Mouse (Mus musculus) midbrain, embryonic 10.5 days (tissue): ENCODE results near the gene Nfasc. TPM values are rescaled to one million over a fixed set of nuclear protein-coding genes. Genes with fewer than 3 reads are reported as not detected.

Experiments
- DNase-seq: peaks from one replicate; pipeline ENCODE4 v3.0.0-alpha.2; 2017; ENCODE audit warnings: low spot score
- H3K27ac ChIP-seq: fragments of 300-500 bp; sonication (generic); replicated peaks from 2 replicates; pipeline ENCODE4 v1.5.1; 2016; ENCODE audit warnings: mild to moderate bottlenecking
- H3K27me3 ChIP-seq: fragments of 300-500 bp; sonication (generic); 2 replicates; pipeline ENCODE4 v1.6.1; 2016; ENCODE audit warnings: low read depth, mild to moderate bottlenecking; ENCODE audit not compliant: poor library complexity, severe bottlenecking
- H3K36me3 ChIP-seq: fragments of 300-500 bp; sonication (generic); 2 replicates; pipeline ENCODE4 v1.6.1; 2016; ENCODE audit warnings: mild to moderate bottlenecking, moderate library complexity
- H3K4me1 ChIP-seq: fragments of 300-500 bp; sonication (generic); 2 replicates; pipeline ENCODE4 v1.6.1; 2016
- H3K4me3 ChIP-seq: fragments of 300-500 bp; sonication (generic); 2 replicates; pipeline ENCODE4 v1.5.1; 2016; ENCODE audit warnings: mild to moderate bottlenecking, moderate library complexity
- H3K9me3 ChIP-seq: fragments of 300-500 bp; sonication (generic); replicated peaks from 2 replicates; pipeline ENCODE4 v1.6.1; 2016; ENCODE audit warnings: mild to moderate bottlenecking
- WGBS: fragments of 180-500 bp; shearing (Covaris S2); methylation state at CpG from one replicate; pipeline ENCODE4 v1.1.7; 2016; 5-methylcytosine and 5-hydroxymethylcytosine counted together
- polyA plus RNA-seq: library from polyadenylated mRNA; unstranded; fragments of >200 nt; fragmentation: Nextera tagmentation; extraction: Ambion mirVana; gene quantifications from 2 replicates; pipeline ENCODE4 v1.2.1, GENCODE M21; 2016

Gene Nfasc
- polyA plus RNA-seq, 1 experiment from 2014 or later = 14.5 TPM

DNA sequence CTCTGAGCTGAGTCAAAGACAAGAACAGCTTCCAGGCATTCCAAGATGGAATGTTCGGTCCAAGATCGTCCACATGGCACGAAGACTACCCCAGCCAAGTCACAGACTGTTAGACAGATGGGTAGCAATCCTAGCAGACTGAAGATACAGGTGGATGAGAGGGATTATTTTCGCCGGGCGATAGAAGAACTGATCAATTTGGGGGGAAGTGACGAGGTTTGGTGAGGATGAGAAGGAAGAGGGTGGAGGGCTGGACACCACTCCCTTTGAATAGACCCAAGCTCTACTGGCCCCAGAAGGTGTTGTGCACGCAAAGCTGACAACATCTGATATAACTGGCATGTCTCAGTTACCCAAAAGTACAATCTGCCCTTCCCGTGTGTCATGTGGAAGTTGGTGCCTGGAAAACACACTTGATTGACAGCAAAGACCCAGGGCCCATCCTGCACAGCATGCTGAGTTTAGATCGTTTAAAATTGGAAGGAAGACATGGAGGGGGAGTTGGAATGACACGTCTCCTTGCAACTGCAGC, 150.1 kb downstream of the Nfasc start:
- Histone ChIP-seq H3K4me1 (peaks cover 47% of the 10 kb centered on the region), H3K4me3 (no peak overlapping the region), H3K36me3 (no peaks in the 10 kb centered on the region), H3K9me3 (no peaks in the 10 kb centered on the region), H3K27ac (no peak overlapping the region; the same call in 1 of the 2 replicates), H3K27me3 (0 out of 2 replicates have a peak, but pooled peaks cover 10% of the 10 kb centered on the region)
- WGBS = 84% methylated on average over 11 of the region's 11 CpGs
- no peak for DNase-seq

DNA sequence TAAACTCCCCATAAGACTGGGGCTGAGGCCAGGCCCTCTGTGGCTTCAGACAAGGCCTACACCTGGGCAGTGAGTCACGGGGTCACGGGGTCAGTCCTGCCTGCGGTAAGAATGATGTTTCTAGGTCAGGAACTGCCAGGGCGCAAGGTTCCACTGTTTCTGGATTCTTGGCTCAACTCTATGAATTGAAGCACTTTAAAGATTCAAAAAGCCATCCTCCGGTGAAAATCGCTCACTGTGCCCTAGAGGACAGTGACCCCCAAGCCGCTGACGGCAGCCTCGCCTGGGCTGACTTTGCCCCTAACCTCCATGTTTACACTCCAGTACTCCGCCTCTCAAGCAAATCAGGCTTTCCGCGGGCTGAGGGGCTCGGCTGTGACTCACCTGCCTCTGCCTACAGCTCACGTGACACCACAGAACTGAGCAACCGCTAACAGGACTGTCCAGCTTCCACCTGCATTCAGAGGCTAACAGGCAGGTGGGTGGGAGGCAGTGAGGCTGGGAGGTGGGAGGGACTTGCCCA, 154.9 kb downstream of the Nfasc start:
- peak overlapping the region; percentile 84; the same call in 1 of the 2 replicates for H3K27ac ChIP-seq
- no peak for DNase-seq
- no peak overlapping the region for H3K4me3 ChIP-seq
- H3K27me3 ChIP-seq = no peaks in the 10 kb centered on the region
- no peaks in the 10 kb centered on the region for H3K9me3 ChIP-seq
- H3K4me1 ChIP-seq = peaks cover 70% of the 10 kb centered on the region
- H3K36me3 ChIP-seq = no peaks in the 10 kb centered on the region
- WGBS = 59% methylated on average over 15 of the region's 15 CpGs

GRCm38 (mm10) chr1:132585376-132585775, 156.2 kb downstream of the Nfasc start:
- H3K27me3 ChIP-seq = no peaks in the 10 kb centered on the region
- 69% methylated on average over 4 of the region's 4 CpGs for WGBS
- no peak for DNase-seq
- peak overlapping the region; percentile 84; the same call in 1 of the 2 replicates for H3K27ac ChIP-seq
- no peaks in the 10 kb centered on the region for H3K36me3 ChIP-seq
- H3K9me3 ChIP-seq = no peaks in the 10 kb centered on the region
- peaks cover 83% of the 10 kb centered on the region for H3K4me1 ChIP-seq
- H3K4me3 ChIP-seq = no peak overlapping the region

GRCm38 (mm10) chr1:132582998-132583604, 158.5 kb downstream of the Nfasc start:
- no peaks in the 10 kb centered on the region for H3K9me3 ChIP-seq
- peak; percentile 31 for DNase-seq
- H3K36me3 ChIP-seq = no peaks in the 10 kb centered on the region
- peak overlapping the region; percentile 84 for H3K27ac ChIP-seq
- H3K4me3 ChIP-seq = peak overlapping the region; percentile 12; the same call in 1 of the 2 replicates
- 75% methylated on average over 18 of the region's 18 CpGs for WGBS
- no peaks in the 10 kb centered on the region for H3K27me3 ChIP-seq
- H3K4me1 ChIP-seq = peaks cover 96% of the 10 kb centered on the region

GRCm38 (mm10) chr1:132581845-132582839, 159.5 kb downstream of the Nfasc start:
- no peaks in the 10 kb centered on the region for H3K27me3 ChIP-seq
- 23% methylated on average over 14 of the region's 14 CpGs for WGBS
- no peaks in the 10 kb centered on the region for H3K36me3 ChIP-seq
- no peaks in the 10 kb centered on the region for H3K9me3 ChIP-seq
- peak; percentile 62 for DNase-seq
- H3K4me3 ChIP-seq = peak overlapping the region; percentile 12; the same call in 1 of the 2 replicates
- H3K4me1 ChIP-seq = peaks cover 87% of the 10 kb centered on the region
- H3K27ac ChIP-seq = peak overlapping the region; percentile 84

DNA sequence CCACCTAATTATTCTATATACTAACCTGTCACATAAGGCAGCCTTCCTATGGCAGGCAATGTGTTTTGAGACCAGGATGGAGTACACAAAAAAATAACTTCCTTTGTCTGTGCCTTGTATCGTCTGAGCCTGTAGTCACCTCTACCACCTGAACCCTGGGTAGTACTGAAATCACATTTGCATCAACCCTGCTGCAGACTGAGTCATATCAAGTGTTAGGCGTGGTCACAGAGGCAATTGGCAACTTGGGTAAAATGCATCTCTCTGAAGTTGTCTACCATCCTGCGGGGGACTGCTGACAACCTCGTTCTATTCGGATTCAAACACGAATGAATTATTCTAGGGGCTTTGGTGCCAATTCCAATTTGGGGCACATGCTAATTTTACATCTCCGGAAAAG, 161.5 kb downstream of the Nfasc start:
- Histone ChIP-seq H3K4me1 (peaks cover 66% of the 10 kb centered on the region), H3K27me3 (no peaks in the 10 kb centered on the region), H3K27ac (no peak overlapping the region), H3K36me3 (no peaks in the 10 kb centered on the region), H3K9me3 (no peaks in the 10 kb centered on the region), H3K4me3 (no peak overlapping the region)
- DNase-seq = no peak
- 90% methylated on average over 7 of the region's 7 CpGs for WGBS

DNA sequence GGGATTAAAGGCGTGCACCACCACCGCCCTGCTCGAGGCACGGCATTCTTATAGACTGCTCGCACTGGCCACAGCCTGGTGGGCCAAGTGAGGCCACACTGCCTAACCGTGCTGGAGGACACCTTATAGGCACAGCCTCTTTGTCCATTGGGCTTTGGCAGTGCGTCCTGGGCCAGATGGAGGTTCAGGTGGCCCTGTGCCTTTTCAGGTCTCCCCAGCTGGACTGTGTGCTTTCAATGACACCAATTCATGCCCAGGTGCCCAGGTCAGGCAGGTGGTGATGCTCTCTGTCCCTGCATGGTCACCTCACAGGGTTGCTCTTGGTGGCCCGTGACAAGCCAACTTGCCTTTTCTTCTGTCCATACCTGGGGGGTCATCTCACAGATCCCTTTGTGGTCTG, 164.8 kb downstream of the Nfasc start:
- H3K9me3 ChIP-seq = no peaks in the 10 kb centered on the region
- peaks cover 34% of the 10 kb centered on the region for H3K4me1 ChIP-seq
- H3K4me3 ChIP-seq = no peak overlapping the region
- no peak overlapping the region for H3K27ac ChIP-seq
- H3K36me3 ChIP-seq = no peaks in the 10 kb centered on the region
- 93% methylated on average over 8 of the region's 8 CpGs for WGBS
- no peak for DNase-seq
- no peaks in the 10 kb centered on the region for H3K27me3 ChIP-seq

DNA sequence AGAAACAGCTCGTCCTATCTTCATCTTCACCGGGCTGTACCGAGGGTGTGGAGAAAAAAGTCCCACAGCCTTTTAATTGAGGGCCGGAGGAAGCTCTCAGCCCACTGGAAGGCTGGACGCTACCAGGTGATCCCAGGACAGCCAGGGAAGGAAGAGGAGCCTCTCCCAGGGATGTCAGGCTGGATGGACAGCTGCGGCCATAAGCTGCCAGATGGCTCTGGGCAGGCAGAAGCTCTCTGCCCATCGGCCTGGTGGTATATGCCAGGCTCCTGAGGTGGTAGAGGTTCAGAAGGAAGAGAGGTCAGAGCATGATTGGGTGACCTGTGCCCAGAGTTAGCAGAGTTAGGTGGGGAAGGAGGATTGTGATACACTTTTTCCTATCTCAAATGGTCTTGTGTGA, 168.7 kb downstream of the Nfasc start:
- Histone ChIP-seq H3K9me3 (no peaks in the 10 kb centered on the region), H3K27me3 (no peaks in the 10 kb centered on the region; the same call in 1 of the 2 replicates), H3K27ac (peak overlapping the region; percentile 28; the same call in 1 of the 2 replicates), H3K4me1 (peaks cover 18% of the 10 kb centered on the region), H3K4me3 (no peak overlapping the region), H3K36me3 (no peaks in the 10 kb centered on the region)
- 93% methylated on average over 7 of the region's 7 CpGs for WGBS
- no peak for DNase-seq

DNA sequence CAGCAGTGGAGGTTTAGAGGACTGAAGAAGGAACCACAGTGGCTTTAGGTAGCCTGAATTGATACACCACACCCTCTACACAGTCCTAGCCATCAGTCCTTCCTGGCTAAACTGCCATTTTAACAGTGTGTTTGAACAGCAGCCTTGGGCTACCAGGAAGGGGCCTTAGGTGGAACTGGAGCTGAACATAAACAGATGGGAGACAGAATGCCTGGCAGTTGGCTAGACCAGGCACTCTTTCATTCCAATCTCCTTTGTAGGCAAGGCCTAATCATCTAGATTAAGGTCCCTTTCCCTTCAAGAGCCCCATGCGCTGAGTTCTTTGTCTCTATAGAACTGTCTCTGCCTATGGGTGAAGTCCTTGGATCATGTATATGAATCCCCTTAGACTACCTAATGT, 170.0 kb downstream of the Nfasc start:
- DNase-seq = no peak
- Histone ChIP-seq H3K27me3 (no peaks in the 10 kb centered on the region; the same call in 1 of the 2 replicates), H3K9me3 (no peaks in the 10 kb centered on the region), H3K4me1 (peaks cover 29% of the 10 kb centered on the region), H3K4me3 (no peak overlapping the region), H3K36me3 (no peaks in the 10 kb centered on the region), H3K27ac (no peak overlapping the region; the same call in 1 of the 2 replicates)
- 92% methylated on average over 1 of the region's 1 CpGs for WGBS

DNA sequence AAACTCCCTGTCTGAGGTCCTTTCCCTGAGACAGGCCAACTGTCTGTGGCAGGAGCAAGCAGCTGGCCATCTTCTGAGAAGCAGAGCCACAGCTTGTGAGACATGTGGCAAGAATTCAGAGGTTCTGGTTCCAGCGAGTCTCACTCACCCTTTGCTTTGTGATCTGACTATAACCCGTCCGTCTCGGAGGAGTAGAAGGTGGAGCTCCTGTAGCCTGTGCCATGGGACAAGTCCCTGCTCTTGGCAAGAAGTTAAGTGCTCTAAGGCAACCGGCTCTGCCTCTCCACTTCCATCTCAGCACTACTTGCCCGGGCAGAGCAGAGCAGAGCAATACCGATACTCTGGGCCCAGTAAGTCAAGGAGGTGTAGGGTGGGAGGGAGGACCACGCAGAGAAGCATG, 170.7 kb downstream of the Nfasc start:
- Histone ChIP-seq H3K27me3 (no peaks in the 10 kb centered on the region; the same call in 1 of the 2 replicates), H3K4me1 (peaks cover 32% of the 10 kb centered on the region), H3K9me3 (no peaks in the 10 kb centered on the region), H3K27ac (no peak overlapping the region; the same call in none of the 2 replicates), H3K36me3 (no peaks in the 10 kb centered on the region), H3K4me3 (no peak overlapping the region)
- DNase-seq = no peak
- 93% methylated on average over 8 of the region's 8 CpGs for WGBS

DNA sequence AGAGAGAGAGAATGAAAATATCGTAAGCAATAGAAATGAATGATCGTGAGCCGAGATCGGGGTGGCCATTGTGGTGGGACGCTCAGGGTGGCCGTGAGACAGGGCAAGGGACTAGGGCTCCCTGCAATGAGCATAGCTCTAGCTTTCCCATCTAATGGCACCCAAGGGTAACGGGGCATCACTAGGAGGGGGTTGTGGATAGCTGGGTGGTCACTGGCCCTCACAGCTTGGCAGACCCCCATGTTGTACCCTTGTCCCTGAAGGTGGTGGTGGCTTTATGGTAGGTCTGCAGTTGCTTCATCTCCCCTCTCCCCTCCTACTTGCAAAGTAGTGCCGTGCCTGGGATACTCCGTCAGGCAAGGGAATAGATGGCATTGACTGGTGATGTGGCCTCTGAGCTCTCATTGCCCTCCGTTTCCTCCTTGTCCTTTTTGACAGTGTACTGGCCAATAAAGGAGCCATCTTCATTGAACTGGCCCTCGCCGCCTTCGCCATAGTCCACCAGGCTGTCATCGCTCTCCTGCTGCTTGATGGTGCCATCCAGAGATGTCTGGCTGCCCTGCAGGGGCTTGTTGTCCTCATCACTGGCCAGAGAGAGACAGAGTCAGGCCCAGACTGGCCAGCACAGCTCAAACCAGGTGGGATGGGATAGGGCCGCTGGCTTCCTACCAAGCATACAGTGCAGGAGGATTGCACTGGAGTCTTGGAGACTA, 171.4 kb downstream of the Nfasc start:
- DNase-seq = no peak

GRCm38 (mm10) chr1:132569516-132569915, 172.1 kb downstream of the Nfasc start:
- no peak overlapping the region for H3K4me3 ChIP-seq
- H3K4me1 ChIP-seq = peaks cover 35% of the 10 kb centered on the region
- H3K9me3 ChIP-seq = no peaks in the 10 kb centered on the region
- H3K27me3 ChIP-seq = no peaks in the 10 kb centered on the region; the same call in 1 of the 2 replicates
- H3K36me3 ChIP-seq = no peaks in the 10 kb centered on the region
- H3K27ac ChIP-seq = peak overlapping the region; percentile 71
- WGBS = 87% methylated on average over 9 of the region's 9 CpGs
- no peak for DNase-seq

More for the DNA sequence above, 171.4 kb downstream of the Nfasc start:
- H3K4me3 ChIP-seq = no peak overlapping the region
- no peaks in the 10 kb centered on the region for H3K36me3 ChIP-seq
- H3K4me1 ChIP-seq = peaks cover 35% of the 10 kb centered on the region
- no peaks in the 10 kb centered on the region; the same call in 1 of the 2 replicates for H3K27me3 ChIP-seq
- no peaks in the 10 kb centered on the region for H3K9me3 ChIP-seq
- H3K27ac ChIP-seq = peak overlapping the region; percentile 28
- WGBS = 94% methylated on average over 15 of the region's 15 CpGs
